Mouse (Mus musculus): ENCODE measurements at regions not wholly inside any gene's neighbourhood (a gene's known extent, or its start where the extent isn't known, plus 50 kb on each side); places are given as distances from the start of the nearest gene placed in this dataset.

- TF ChIP-seq POLR2A (IDR thresholded peaks at IDR 0.05; ENCODE audit: low read depth, low read length) (no peak), CTCF (conservative IDR thresholded peaks at IDR 0.05; ENCODE audit: insufficient read depth, insufficient read length, low read depth, low read length) (no peak)
These were observed 103.7 kb upstream of the Cpm start for GRCm38 (mm10) chr10:117525608-117526007.

All from kidney, adult 2 months (tissue).